Mouse (Mus musculus): ENCODE measurements at regions not wholly inside any gene's neighbourhood (a gene's known extent, or its start where the extent isn't known, plus 50 kb on each side); places are given as distances from the start of the nearest gene placed in this dataset.

GRCm38 (mm10) chr4:8957771-8958170 lies 718.9 kb upstream of the Car8 start:
- WGBS = 5% methylated on average over 6 of the region's 6 CpGs
- H3K27ac ChIP-seq (replicated peaks) = no peak overlapping the region
- no peak overlapping the region for H3K4me3 ChIP-seq (replicated peaks)
- H3K4me2 ChIP-seq = no peak overlapping the region
- no peaks in the 10 kb centered on the region for H3K9me3 ChIP-seq (replicated peaks)
- no peaks in the 10 kb centered on the region for H3K27me3 ChIP-seq (replicated peaks)
- H3K4me1 ChIP-seq = peaks cover 34% of the 10 kb centered on the region
- ATAC-seq (ENCODE audit: low FRiP score) = no peak
- no peaks in the 10 kb centered on the region for H3K36me3 ChIP-seq
- H3K9ac ChIP-seq (replicated peaks) = no peak overlapping the region

- Histone ChIP-seq H3K4me2 (no peak overlapping the region), H3K4me3 (replicated peaks) (no peak overlapping the region), H3K27ac (replicated peaks) (no peak overlapping the region), H3K36me3 (no peaks in the 10 kb centered on the region), H3K9me3 (replicated peaks) (no peaks in the 10 kb centered on the region), H3K9ac (replicated peaks) (no peak overlapping the region), H3K4me1 (peaks cover 34% of the 10 kb centered on the region), H3K27me3 (replicated peaks) (no peaks in the 10 kb centered on the region)
- ATAC-seq (ENCODE audit: low FRiP score) = no peak
- WGBS = 28% methylated on average over 5 of the region's 5 CpGs
Measured at GRCm38 (mm10) chr4:8957023-8957343, 718.1 kb upstream of the Car8 start.

GRCm38 (mm10) chr4:8956312-8957022 lies 717.6 kb upstream of the Car8 start:
- no peak overlapping the region for H3K9ac ChIP-seq (replicated peaks)
- H3K27ac ChIP-seq (replicated peaks) = no peak overlapping the region
- peaks cover 34% of the 10 kb centered on the region for H3K4me1 ChIP-seq
- no peak overlapping the region for H3K4me2 ChIP-seq
- H3K9me3 ChIP-seq (replicated peaks) = no peaks in the 10 kb centered on the region
- no peak overlapping the region for H3K4me3 ChIP-seq (replicated peaks)
- H3K36me3 ChIP-seq = no peaks in the 10 kb centered on the region
- H3K27me3 ChIP-seq (replicated peaks) = no peaks in the 10 kb centered on the region
- WGBS = 26% methylated on average over 9 of the region's 9 CpGs
- ATAC-seq (ENCODE audit: low FRiP score) = no peak

GRCm38 (mm10) chr4:8955306-8955705 lies 716.5 kb upstream of the Car8 start:
- H3K9ac ChIP-seq (replicated peaks) = no peak overlapping the region
- no peaks in the 10 kb centered on the region for H3K36me3 ChIP-seq
- no peak overlapping the region for H3K4me2 ChIP-seq
- no peak overlapping the region for H3K27ac ChIP-seq (replicated peaks)
- H3K27me3 ChIP-seq (replicated peaks) = no peaks in the 10 kb centered on the region
- ATAC-seq (ENCODE audit: low FRiP score) = no peak
- H3K4me3 ChIP-seq (replicated peaks) = no peak overlapping the region
- H3K9me3 ChIP-seq (replicated peaks) = no peaks in the 10 kb centered on the region
- H3K4me1 ChIP-seq = peaks cover 34% of the 10 kb centered on the region
- WGBS = 57% methylated on average over 5 of the region's 5 CpGs

- WGBS = 23% methylated on average over 10 of the region's 10 CpGs
- no peaks in the 10 kb centered on the region for H3K27me3 ChIP-seq (replicated peaks)
- H3K9ac ChIP-seq (replicated peaks) = no peak overlapping the region
- H3K4me3 ChIP-seq (replicated peaks) = no peak overlapping the region
- H3K4me1 ChIP-seq = peaks cover 34% of the 10 kb centered on the region
- peak overlapping the region; percentile 18; the same call in 1 of the 2 replicates for H3K4me2 ChIP-seq
- peak; percentile 56 for ATAC-seq (ENCODE audit: low FRiP score)
- H3K9me3 ChIP-seq (replicated peaks) = no peaks in the 10 kb centered on the region
- H3K27ac ChIP-seq (replicated peaks) = peak overlapping the region; percentile 48; the same call in 1 of the 2 replicates
- no peaks in the 10 kb centered on the region for H3K36me3 ChIP-seq
Measured at GRCm38 (mm10) chr4:8954356-8954914, 715.6 kb upstream of the Car8 start.

- H3K4me2 ChIP-seq = no peak overlapping the region
- no peak overlapping the region for H3K27ac ChIP-seq (replicated peaks)
- ATAC-seq (ENCODE audit: low FRiP score) = no peak
- H3K27me3 ChIP-seq (replicated peaks) = no peaks in the 10 kb centered on the region
- H3K4me3 ChIP-seq (replicated peaks) = no peak overlapping the region
- H3K9ac ChIP-seq (replicated peaks) = no peak overlapping the region
- no peaks in the 10 kb centered on the region for H3K9me3 ChIP-seq (replicated peaks)
- 84% methylated on average over 7 of the region's 7 CpGs for WGBS
- H3K36me3 ChIP-seq = no peaks in the 10 kb centered on the region
- H3K4me1 ChIP-seq = peaks cover 33% of the 10 kb centered on the region
Measured at GRCm38 (mm10) chr4:8953181-8953580, 714.3 kb upstream of the Car8 start.

GRCm38 (mm10) chr4:8949951-8950350 lies 711.1 kb upstream of the Car8 start:
- Histone ChIP-seq H3K9ac (replicated peaks) (no peak overlapping the region), H3K4me3 (replicated peaks) (no peak overlapping the region), H3K36me3 (no peaks in the 10 kb centered on the region), H3K4me1 (peaks cover 11% of the 10 kb centered on the region), H3K27ac (replicated peaks) (no peak overlapping the region), H3K4me2 (no peak overlapping the region), H3K9me3 (replicated peaks) (no peaks in the 10 kb centered on the region), H3K27me3 (replicated peaks) (no peaks in the 10 kb centered on the region)
- no peak for ATAC-seq (ENCODE audit: low FRiP score)
- WGBS = 25% methylated on average over 4 of the region's 4 CpGs

GRCm38 (mm10) chr4:8949537-8949936 lies 710.7 kb upstream of the Car8 start:
- H3K36me3 ChIP-seq = no peaks in the 10 kb centered on the region
- H3K4me1 ChIP-seq = peaks cover 7% of the 10 kb centered on the region
- H3K27ac ChIP-seq (replicated peaks) = no peak overlapping the region
- 46% methylated on average over 5 of the region's 5 CpGs for WGBS
- no peaks in the 10 kb centered on the region for H3K9me3 ChIP-seq (replicated peaks)
- H3K4me2 ChIP-seq = no peak overlapping the region
- no peak for ATAC-seq (ENCODE audit: low FRiP score)
- H3K4me3 ChIP-seq (replicated peaks) = no peak overlapping the region
- H3K9ac ChIP-seq (replicated peaks) = no peak overlapping the region
- H3K27me3 ChIP-seq (replicated peaks) = no peaks in the 10 kb centered on the region

GRCm38 (mm10) chr4:8945116-8945515 lies 706.3 kb upstream of the Car8 start:
- H3K9me3 ChIP-seq (replicated peaks) = no peaks in the 10 kb centered on the region
- H3K4me2 ChIP-seq = no peak overlapping the region
- no peak overlapping the region for H3K9ac ChIP-seq (replicated peaks)
- no peaks in the 10 kb centered on the region for H3K4me1 ChIP-seq
- WGBS = 93% methylated on average over 10 of the region's 10 CpGs
- no peaks in the 10 kb centered on the region for H3K27me3 ChIP-seq (replicated peaks)
- ATAC-seq (ENCODE audit: low FRiP score) = no peak
- no peak overlapping the region for H3K4me3 ChIP-seq (replicated peaks)
- no peaks in the 10 kb centered on the region for H3K36me3 ChIP-seq
- H3K27ac ChIP-seq (replicated peaks) = no peak overlapping the region

- no peak overlapping the region for H3K9ac ChIP-seq (replicated peaks)
- 71% methylated on average over 5 of the region's 5 CpGs for WGBS
- H3K4me1 ChIP-seq = peaks cover 13% of the 10 kb centered on the region; the same call in 1 of the 2 replicates
- H3K4me2 ChIP-seq = no peak overlapping the region
- H3K27me3 ChIP-seq (replicated peaks) = no peaks in the 10 kb centered on the region
- no peaks in the 10 kb centered on the region for H3K9me3 ChIP-seq (replicated peaks)
- H3K27ac ChIP-seq (replicated peaks) = no peak overlapping the region
- H3K4me3 ChIP-seq (replicated peaks) = no peak overlapping the region
- no peak for ATAC-seq (ENCODE audit: low FRiP score)
- H3K36me3 ChIP-seq = no peaks in the 10 kb centered on the region
Measured at GRCm38 (mm10) chr4:8943080-8943479, 704.2 kb upstream of the Car8 start.

GRCm38 (mm10) chr4:8938948-8939411 lies 700.1 kb upstream of the Car8 start:
- no peak overlapping the region for H3K4me2 ChIP-seq
- no peak overlapping the region for H3K9ac ChIP-seq (replicated peaks)
- no peaks in the 10 kb centered on the region for H3K36me3 ChIP-seq
- H3K4me3 ChIP-seq (replicated peaks) = no peak overlapping the region
- peak overlapping the region; percentile 23; the same call in 1 of the 2 replicates for H3K27ac ChIP-seq (replicated peaks)
- no peaks in the 10 kb centered on the region for H3K27me3 ChIP-seq (replicated peaks)
- ATAC-seq (ENCODE audit: low FRiP score) = no peak
- H3K4me1 ChIP-seq = peaks cover 13% of the 10 kb centered on the region; the same call in 1 of the 2 replicates
- H3K9me3 ChIP-seq (replicated peaks) = no peaks in the 10 kb centered on the region
- 66% methylated on average over 6 of the region's 6 CpGs for WGBS

- 74% methylated on average over 2 of the region's 2 CpGs for WGBS
- Histone ChIP-seq H3K36me3 (no peaks in the 10 kb centered on the region), H3K27me3 (replicated peaks) (no peaks in the 10 kb centered on the region), H3K4me3 (replicated peaks) (no peak overlapping the region), H3K4me1 (peaks cover 13% of the 10 kb centered on the region; the same call in 1 of the 2 replicates), H3K4me2 (no peak overlapping the region), H3K9me3 (replicated peaks) (no peaks in the 10 kb centered on the region), H3K9ac (replicated peaks) (no peak overlapping the region), H3K27ac (replicated peaks) (no peak overlapping the region)
- ATAC-seq (ENCODE audit: low FRiP score) = no peak
Measured at GRCm38 (mm10) chr4:8935899-8936298, 697.1 kb upstream of the Car8 start.
